Mouse (Mus musculus): ENCODE data around the gene Mydgf. TPM values are rescaled to one million over a fixed set of nuclear protein-coding genes. Genes with fewer than 3 reads are reported as not detected.

Mydgf gene
- total RNA-seq, 2 experiments from 2014 or later: 7.9 to 14.9 TPM

- ATAC-seq (replicated peaks; ENCODE audit: low FRiP score, poor library complexity, severe bottlenecking): peak; percentile 64
Measured at GRCm38 (mm10) chr17:56196860-56197259, 13.1 kb upstream of the Mydgf start.

DNA sequence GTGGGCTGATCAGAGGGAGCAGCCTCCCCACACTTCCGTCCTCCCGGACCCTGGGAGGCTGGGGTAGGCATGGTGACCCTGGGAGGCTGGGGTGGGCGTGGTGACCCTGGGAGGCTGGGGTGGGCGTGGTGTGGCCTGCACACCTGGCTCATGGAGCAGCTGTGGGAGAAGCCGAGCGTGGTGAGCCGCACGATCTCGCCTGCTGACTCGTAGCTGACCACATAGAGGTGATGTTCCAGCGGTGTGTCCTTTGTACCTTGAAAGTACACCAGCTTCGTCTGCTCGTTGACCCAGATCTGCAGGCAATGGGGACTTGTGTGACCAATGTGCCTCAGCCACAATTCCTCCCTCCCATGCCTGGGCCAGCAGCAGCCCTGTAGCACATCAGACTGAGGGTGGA is 11.0 kb upstream of the Mydgf start:
- ATAC-seq (replicated peaks; ENCODE audit: low FRiP score, poor library complexity, severe bottlenecking): no peak

DNA sequence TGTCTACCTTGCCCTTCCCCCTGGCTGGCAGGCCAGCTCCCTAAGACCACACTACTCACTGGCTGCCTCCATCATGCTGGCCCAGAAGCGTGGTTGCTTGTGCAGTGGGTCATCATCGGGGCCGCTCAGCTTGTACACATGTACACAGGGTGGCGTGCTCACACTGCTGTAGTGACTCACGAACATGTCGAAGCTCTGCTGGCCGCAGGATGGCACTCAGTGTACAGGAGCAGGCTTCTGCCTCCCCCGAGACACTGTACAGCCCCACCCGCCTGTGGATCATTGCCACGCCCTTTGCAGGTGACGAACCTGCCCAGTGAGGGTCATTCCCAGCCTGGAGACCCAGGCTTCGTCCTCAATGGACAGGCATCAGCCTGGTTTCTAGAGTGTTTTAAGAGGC is 10.6 kb upstream of the Mydgf start:
- no peak for ATAC-seq (replicated peaks; ENCODE audit: low FRiP score, poor library complexity, severe bottlenecking)

GRCm38 (mm10) chr17:56191266-56191665 is 7.5 kb upstream of the Mydgf start:
- no peak for ATAC-seq (replicated peaks; ENCODE audit: low FRiP score, poor library complexity, severe bottlenecking)

DNA sequence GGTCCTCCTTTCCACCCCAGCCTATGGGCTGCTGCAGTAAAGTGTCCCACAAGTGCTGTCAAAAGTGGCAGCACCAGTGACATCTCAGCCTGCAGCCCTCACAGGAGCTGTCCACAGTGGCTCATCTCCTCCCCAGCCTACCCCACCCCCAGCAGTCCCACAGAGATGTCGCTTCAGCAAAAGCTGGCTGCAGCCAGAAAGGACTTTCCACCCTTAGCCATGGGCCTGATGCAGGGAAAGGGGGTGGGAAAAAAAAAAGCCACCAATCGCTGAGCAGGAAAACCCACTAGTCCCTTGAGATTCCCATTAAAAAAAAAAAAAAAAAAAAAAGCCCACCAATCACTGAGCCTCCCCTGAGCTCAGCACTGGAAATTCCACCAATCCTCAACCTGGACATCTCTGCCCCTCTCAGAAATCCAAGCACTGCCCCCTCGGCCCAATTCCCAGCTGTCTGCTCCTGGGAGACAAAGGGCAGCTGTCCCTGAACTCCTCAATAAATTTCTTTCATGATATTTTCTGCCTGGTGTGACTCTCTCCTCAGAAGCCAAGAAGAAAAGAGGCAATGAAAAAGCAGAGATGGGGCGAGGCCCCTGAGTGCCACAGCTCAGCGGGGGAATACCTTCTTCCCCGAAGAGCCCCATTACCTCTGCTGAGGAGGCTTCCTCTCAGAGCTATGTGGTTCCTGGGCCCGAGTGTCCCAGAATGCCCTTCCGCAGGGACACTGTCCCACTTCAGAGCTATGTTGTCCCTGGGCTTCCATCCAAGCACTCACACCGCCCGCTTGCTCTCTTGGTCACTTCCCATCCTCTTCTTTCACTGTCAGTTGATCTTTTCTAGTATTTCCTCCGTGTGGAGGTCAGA is 1.8 kb upstream of the Mydgf start:
- ATAC-seq (replicated peaks; ENCODE audit: low FRiP score, poor library complexity, severe bottlenecking): no peak

DNA sequence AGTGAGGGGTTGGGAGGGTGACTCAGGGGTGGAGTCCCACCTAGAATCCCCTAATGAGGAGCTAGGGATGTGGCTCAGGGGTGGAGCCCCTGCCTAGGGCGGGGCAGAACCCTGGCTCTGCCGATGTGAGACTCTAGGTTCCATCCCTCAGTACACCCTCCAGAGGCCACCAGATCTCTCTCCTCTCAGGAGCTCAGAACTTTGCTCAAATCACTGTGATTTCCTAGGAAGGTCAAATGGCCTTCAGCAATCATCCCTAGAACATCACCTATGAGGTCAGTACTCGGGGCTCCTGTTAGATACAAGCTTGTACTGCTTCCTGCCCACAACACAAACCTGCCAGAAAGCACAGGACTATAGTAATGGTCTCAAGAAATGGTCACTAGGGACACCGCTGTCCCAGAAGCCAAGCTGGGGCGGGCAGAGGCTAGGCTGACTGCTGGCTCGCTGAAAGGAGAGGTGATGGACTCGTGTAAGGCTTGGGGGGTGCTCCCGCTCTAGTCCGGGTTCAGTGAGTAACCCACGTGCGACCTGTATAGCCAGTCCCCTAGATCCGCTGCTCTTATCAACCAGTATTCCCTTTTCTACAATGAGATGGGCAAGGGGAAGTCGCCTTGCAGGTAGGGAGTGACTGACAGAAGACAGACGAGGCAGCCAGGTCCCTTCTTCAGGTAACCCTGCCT is 604 bp downstream of the Mydgf start:
- peak; percentile 29 for ATAC-seq (replicated peaks; ENCODE audit: low FRiP score, poor library complexity, severe bottlenecking)

DNA sequence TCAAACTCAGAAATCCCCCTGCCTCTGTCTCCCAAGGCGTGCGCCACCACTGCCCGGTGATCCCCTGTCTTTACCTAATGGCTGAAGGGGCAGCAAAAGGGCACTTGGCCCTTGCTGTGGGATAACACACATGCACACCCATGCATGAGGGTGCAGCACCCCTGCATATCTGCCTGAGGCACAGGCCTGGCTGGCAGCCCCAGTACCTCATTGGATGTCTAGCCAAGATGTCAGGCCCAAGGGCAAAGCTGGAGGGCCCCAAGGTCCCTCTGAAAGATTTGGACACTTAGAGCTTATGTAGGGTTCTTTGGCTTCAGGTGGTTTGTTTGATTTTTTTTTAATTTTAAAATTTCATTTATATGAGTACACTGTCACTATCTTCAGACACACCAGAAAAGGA is 8.3 kb downstream of the Mydgf start:
- no peak for ATAC-seq (replicated peaks; ENCODE audit: low FRiP score, poor library complexity, severe bottlenecking)

GRCm38 (mm10) chr17:56173401-56174046 is 10.2 kb downstream of the Mydgf start:
- ATAC-seq (replicated peaks; ENCODE audit: low FRiP score, poor library complexity, severe bottlenecking): no peak

GRCm38 (mm10) chr17:56171881-56172280 is 11.8 kb downstream of the Mydgf start:
- 0 out of 2 replicates have a peak, but pooled peaks have one; percentile 27 for ATAC-seq (replicated peaks; ENCODE audit: low FRiP score, poor library complexity, severe bottlenecking)

- no peak for ATAC-seq (replicated peaks; ENCODE audit: low FRiP score, poor library complexity, severe bottlenecking)
Measured at GRCm38 (mm10) chr17:56171456-56171855, 12.3 kb downstream of the Mydgf start.

DNA sequence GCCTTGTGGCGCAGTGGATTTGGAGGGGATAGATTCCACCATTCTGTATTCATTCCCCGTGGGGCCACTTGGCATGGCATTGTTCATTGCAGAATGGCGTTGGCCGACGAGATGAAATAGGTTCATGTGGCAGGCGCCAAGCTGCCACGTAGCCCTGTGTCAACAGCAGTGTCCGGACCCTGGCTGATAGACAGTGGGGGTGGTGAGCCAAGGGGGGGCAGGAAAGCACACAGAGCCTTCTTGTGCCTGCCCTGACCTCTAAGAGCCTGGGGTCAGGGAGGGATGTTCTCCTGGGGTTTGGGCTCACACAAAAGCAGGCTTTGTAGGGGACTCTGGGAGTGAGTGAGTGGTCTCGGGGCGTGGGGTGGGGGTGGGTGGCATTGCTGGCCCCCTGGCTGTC is 13.1 kb downstream of the Mydgf start:
- ATAC-seq (replicated peaks; ENCODE audit: low FRiP score, poor library complexity, severe bottlenecking): no peak

DNA sequence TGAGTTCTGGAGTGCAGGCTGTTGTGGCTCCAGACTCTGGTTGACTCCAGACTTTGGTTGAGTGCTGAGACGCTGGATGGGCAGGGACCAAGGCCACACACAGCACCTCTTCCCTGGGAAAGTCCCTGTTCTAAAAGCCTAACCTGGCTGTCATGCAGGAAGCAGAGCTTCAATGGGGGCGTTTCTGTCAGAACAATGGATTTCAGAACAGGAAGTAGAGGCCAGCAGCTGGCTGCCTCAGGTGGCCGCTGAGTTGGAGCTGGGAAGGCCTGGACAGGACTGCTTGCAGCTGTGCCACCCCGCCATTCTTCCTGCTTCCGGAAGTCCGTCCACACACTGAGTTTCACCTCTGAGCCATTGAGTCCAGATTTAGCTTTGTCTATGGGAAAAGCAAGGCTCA is 13.9 kb downstream of the Mydgf start:
- no peak for ATAC-seq (replicated peaks; ENCODE audit: low FRiP score, poor library complexity, severe bottlenecking)

- ATAC-seq (replicated peaks; ENCODE audit: low FRiP score, poor library complexity, severe bottlenecking): no peak
Measured at GRCm38 (mm10) chr17:56165671-56166070, 18.0 kb downstream of the Mydgf start.

GRCm38 (mm10) chr17:56164510-56164909 is 19.2 kb downstream of the Mydgf start:
- no peak for ATAC-seq (replicated peaks; ENCODE audit: low FRiP score, poor library complexity, severe bottlenecking)

DNA sequence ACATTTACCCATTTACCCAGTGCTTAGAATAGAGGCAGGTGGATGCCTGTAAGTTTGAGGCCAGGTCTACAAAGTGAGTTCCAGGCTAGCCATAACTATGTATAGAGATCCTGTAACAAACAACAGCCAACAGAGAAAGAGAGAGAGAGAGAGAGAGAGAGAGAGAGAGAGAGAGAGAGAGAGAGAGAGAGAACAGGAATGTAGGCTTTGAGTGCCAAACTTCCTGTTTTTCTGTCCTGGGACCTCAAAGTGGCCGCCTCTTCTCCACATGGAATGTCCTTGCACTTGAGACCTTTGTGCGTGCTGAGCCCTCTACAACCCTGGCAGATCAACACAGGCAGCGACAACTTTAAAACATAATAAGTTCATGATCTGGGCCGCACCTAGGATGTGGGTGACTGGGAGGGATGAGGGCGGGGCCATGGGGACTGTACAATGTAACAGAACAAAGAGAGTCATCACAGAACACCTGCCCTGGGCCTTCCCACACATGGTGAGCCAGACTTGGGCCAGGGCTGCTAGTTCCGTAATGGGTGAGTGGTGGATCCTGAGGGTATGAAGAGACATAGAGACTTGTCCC is 20.1 kb downstream of the Mydgf start:
- no peak for ATAC-seq (replicated peaks; ENCODE audit: low FRiP score, poor library complexity, severe bottlenecking)

- ATAC-seq (replicated peaks; ENCODE audit: low FRiP score, poor library complexity, severe bottlenecking): peak; percentile 96
Measured at GRCm38 (mm10) chr17:56162231-56162774, 21.4 kb downstream of the Mydgf start, which contains the start of gene Tnfaip8l1. Tnfaip8l1 (plus strand) TSS chr17:56162477.

GRCm38 (mm10) chr17:56159729-56160128 is 24.0 kb downstream of the Mydgf start:
- no peak for ATAC-seq (replicated peaks; ENCODE audit: low FRiP score, poor library complexity, severe bottlenecking)

DNA sequence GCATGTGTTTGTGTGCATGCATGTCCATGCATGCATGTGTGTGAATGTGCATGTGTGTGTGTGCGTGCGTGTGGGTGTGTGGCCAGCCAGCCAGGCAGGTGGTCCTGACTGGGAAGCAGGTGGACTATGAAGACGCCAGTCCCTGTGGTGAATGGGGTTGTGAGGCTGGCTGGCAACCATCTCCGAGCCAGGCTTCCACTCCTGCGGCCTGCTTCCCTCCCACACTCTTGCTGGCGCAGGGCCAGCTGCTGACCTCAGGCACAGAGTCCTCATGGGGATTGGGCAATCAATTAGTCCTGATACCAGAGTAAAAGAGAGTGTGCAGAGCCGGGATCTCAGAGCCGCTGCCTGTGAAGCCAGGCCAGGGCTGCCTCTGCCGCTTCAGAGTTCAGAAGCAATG is 30.1 kb downstream of the Mydgf start:
- ATAC-seq (replicated peaks; ENCODE audit: low FRiP score, poor library complexity, severe bottlenecking): no peak

GRCm38 (mm10) chr17:56149897-56150296 is 33.8 kb downstream of the Mydgf start:
- no peak for ATAC-seq (replicated peaks; ENCODE audit: low FRiP score, poor library complexity, severe bottlenecking)

All from erythroblast, adult 5-6 weeks (primary cell).